Mouse (Mus musculus) A20 (cell line): ENCODE measurements around the gene Wbp2.

Source experiments
- DNase-seq: peaks from one replicate; pipeline ENCODE4 v3.0.0-alpha.2; 2011; ENCODE audit warnings: low read depth, low spot score

Wbp2 gene

GRCm38 (mm10) chr11:116030898-116031845 is 55.6 kb downstream of the Wbp2 start:
- peak; percentile 81 for DNase-seq

- peak; percentile 99 for DNase-seq
Observed at GRCm38 (mm10) chr11:116030088-116030897, 56.5 kb downstream of the Wbp2 start, which contains the start of gene Unk. TSS of gene Unk (plus strand) at chr11:116030322.

DNA sequence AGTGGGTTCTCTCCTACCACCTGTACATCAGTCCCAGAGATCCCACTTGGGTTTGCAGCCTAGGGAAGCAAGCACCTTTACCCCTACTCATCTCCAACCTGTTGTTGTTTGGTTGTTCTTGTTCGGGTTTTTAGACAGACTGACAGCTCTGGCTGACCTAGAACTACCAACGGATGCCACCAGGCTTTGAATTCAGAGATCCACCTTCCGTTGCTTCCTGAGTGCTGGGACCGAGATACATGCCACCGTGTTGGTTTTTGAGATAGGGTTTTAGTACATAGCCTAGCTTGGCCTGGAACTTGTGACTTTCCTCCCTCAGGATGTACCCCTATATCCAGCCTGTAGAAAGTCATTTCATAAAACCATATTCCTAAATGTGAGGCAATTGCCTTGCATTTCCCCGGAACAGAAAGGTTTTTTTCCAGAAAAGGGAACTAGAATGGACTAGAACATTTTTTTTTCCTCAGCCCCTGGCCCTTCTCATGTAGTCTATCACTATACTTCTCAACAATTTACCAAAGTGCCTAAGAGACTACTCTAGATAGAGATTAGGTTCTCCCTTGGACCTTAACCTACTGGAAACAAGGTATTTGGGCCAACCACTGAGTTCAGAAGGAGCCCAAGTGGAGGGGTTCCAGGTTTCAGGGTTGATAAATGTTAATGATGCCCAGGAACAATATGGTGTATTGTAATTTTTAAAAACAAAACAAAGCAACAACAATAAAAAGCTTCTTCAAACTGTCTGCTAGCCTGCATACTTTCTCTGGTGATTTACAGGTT is 57.5 kb downstream of the Wbp2 start:
- no peak for DNase-seq
